Mouse (Mus musculus) 416B (cell line): ENCODE data around the gene Trpc5os.

Experiments
- DNase-seq: peaks from one replicate; pipeline ENCODE4 v3.0.0; 2011; ENCODE audit warnings: low read depth

The Trpc5os gene

GRCm38 (mm10) chrX:144456281-144456680, at the start of gene Trpc5os:
Gene Trpc5os, plus strand, starts transcription at chrX:144456581.
- DNase-seq = no peak

- DNase-seq = no peak
Observed at GRCm38 (mm10) chrX:144408036-144408435, 48.3 kb upstream of the Trpc5os start.

- no peak for DNase-seq
Observed at GRCm38 (mm10) chrX:144420259-144420658, 36.1 kb upstream of the Trpc5os start.

GRCm38 (mm10) chrX:144421091-144421490, 35.3 kb upstream of the Trpc5os start:
- no peak for DNase-seq

- no peak for DNase-seq
Observed at GRCm38 (mm10) chrX:144423848-144424247, 32.5 kb upstream of the Trpc5os start.

- no peak for DNase-seq
Observed at GRCm38 (mm10) chrX:144464416-144464815, 8.0 kb downstream of the Trpc5os start.

- no peak for DNase-seq
Observed at GRCm38 (mm10) chrX:144491394-144491793, 35.0 kb downstream of the Trpc5os start.

GRCm38 (mm10) chrX:144523239-144523638, 66.9 kb downstream of the Trpc5os start:
- DNase-seq = no peak

GRCm38 (mm10) chrX:144526042-144526441, 69.7 kb downstream of the Trpc5os start:
- peak; percentile 32 for DNase-seq
